Mouse (Mus musculus) thymus, adult 18-20 months (tissue): ENCODE measurements around the gene Rpl13a.

ENCODE experiments used
- DNase-seq, 2 experiments: peaks; one replicate each; pipeline ENCODE4 v3.0.0; 2022; ENCODE audit warnings: mixed read lengths in 2 of 2

Rpl13a gene

GRCm38 (mm10) chr7:45086084-45086483 is 42.5 kb downstream of the Rpl13a start:
- no peak for DNase-seq

- DNase-seq = no peak
These were observed 45.2 kb downstream of the Rpl13a start for GRCm38 (mm10) chr7:45083300-45083890.

- DNase-seq = peak; percentile 28 to 41
These were observed 45.9 kb downstream of the Rpl13a start for GRCm38 (mm10) chr7:45082401-45083299.

- no peak for DNase-seq
These were observed 47.5 kb downstream of the Rpl13a start for GRCm38 (mm10) chr7:45081016-45081415.

GRCm38 (mm10) chr7:45079856-45080255 is 48.7 kb downstream of the Rpl13a start:
- peak; percentile 80 to 83 for DNase-seq

- peak in 1 of 2 experiments; percentile 47 for DNase-seq
These were observed 50.0 kb downstream of the Rpl13a start for GRCm38 (mm10) chr7:45078513-45078912.

GRCm38 (mm10) chr7:45077829-45078228 is 50.7 kb downstream of the Rpl13a start:
- DNase-seq = no peak

- DNase-seq = no peak
These were observed 51.2 kb downstream of the Rpl13a start for GRCm38 (mm10) chr7:45077322-45077721.

- no peak for DNase-seq
These were observed 52.1 kb downstream of the Rpl13a start for GRCm38 (mm10) chr7:45076501-45076900.
